Mouse (Mus musculus) layer of hippocampus, postnatal 10 days (tissue): ENCODE results near the gene Lrpprc. TPM values are rescaled to one million over a fixed set of nuclear protein-coding genes. Genes with fewer than 3 reads are reported as not detected.

Source experiments
- DNase-seq, 2 experiments: peaks; one replicate each; pipeline ENCODE4 v3.0.0; 2021; ENCODE audit warnings: low spot score in 2 of 2
- total RNA-seq, 2 experiments: library from RNA; stranded (reverse); gene quantifications; 2 replicates each; pipeline ENCODE4 v1.2.3; 2021

Lrpprc gene
- total RNA-seq, 2 experiments from 2014 or later = 67.2 to 75.3 TPM

DNA sequence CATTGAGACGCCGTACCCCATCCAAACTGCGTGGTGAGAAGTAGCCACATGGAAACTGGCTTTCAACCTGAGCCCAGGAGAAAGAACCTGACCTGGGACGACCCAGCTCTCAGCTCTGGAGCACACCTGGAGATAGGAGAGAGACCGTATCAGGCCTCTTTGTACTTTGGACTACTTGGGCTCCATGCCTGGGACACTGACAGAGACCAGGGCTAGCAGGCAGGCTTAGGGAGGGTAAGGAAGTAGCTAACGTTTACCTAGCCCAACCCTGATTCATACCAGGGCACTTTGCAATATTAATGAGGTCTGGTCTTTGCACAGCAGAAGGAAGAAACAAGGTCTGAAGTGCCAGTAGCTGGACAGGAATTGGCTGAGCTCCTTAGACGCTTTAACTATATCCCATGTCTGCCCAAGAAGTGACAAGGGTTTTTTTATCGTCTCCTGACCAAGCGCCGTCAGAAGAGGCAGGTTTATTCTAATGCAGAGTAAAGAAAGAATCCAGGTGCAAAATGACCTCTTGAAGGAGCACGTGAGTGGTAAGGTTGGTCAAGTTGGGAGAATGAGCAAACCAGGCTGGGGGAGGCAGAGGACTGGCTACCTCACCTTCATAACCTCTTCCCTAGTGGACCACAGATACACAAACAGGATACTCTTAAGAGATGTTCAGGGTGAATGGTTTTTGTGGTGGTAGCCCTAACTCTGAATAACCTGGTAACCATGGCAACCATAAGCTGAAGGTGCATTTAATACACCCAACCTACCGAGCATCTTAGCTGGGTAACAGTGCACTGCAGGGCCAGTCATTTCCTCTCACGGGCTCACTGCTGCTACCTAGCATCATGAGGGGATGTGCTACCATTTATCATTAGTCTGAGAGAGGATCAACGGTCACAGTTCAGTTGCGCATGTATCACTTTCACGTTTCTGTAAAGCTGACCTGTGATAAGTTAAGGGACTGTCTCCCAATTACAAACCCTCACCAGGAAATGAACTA is 117.9 kb downstream of the Lrpprc start:
- DNase-seq = no peak

- no peak for DNase-seq
These were observed 122.7 kb downstream of the Lrpprc start for GRCm38 (mm10) chr17:84667848-84668247.

DNA sequence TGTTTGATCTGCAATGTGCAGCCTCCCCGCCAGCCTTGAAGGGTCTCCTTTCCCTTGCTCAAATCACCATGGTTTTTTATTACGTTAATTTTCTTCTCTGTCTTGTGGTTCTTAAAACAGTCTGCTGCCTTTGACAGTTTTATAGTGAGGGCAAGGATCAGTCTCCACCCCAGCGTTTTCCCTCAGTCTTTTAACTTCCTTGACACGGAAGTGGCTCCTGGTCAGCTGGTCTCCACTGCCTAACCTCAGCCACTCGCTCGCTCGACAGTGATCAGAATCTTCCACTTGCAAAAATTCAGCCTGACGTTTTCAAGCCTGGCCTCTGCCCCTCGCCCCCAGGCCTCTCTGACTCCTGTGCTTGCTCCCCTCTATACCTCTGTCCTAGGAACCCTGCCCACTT is 124.9 kb downstream of the Lrpprc start:
- DNase-seq = no peak

GRCm38 (mm10) chr17:84665053-84665452 is 125.5 kb downstream of the Lrpprc start:
- DNase-seq = no peak

- DNase-seq = no peak
These were observed 131.6 kb downstream of the Lrpprc start for GRCm38 (mm10) chr17:84658951-84659350.

GRCm38 (mm10) chr17:84658195-84658594 is 132.4 kb downstream of the Lrpprc start:
- no peak for DNase-seq

GRCm38 (mm10) chr17:84657782-84658181 is 132.8 kb downstream of the Lrpprc start:
- no peak for DNase-seq

DNA sequence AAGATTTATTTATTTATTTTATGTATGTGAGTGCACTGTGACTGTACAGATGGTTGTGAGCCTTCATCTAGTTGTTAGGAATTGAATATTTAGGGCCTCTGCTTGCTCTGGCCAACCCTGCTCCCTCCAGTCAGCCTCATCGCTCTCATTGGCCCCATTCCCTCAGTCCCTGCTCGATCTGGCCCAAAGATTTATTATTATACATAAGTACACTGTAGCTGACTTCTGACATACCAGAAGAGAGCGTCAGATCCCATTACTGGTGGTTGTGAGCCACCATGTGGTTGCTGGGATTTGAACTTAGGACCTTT is 133.2 kb downstream of the Lrpprc start:
- no peak for DNase-seq

DNA sequence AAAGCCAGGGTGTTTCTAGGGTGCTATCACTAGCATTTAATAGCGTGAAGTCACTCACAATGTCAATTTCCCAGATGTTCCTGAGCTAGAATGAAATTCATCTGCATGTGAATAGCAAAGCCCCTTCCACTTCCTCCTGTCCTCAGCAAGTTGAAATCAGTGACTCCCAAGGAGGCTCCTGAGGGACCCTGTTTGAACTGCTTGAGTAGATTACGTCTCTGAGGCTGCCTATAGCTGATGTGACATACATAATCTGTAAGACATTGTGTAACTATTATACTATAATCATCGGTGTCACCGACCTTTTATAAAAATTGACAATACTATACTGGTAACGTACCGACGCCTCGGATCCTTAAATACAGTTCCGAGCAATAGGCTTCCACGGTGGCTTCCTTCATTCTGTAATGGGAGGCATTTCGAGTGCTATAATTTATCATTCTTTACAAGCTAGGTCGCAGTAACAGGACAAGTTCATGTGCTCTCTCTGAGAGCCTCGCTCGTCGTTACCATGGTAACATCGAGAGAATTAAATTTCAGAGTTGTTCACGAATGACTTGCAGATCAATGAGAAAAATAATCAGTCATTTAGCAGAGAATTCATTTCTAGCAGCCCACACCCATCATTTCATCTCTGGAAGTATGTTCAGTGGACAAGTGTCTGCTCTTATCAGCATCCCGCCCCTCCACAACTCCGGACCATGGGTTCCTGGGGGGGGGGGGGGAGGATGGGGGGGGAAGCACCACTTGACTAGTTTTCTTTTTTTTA is 133.8 kb downstream of the Lrpprc start:
- no peak for DNase-seq

DNA sequence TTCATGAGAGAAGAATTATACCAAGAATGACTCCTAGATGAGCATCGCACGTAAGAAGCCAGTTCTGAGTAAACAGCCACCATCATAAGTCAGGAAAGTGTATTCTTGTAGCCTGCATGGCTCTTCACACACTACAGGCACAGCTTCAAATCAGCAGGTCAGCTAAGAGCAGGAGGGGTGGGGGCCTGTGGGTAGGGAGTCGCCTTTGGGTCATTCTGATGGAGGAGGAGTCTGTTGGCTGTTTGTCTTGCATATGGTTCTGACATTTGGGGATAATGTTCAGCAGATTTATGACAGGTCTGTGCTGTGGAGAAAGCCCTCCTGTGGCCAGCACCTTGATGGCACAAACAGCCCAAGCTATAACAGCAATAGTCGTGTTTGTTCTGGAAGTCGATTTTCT is 134.4 kb downstream of the Lrpprc start:
- no peak for DNase-seq

Other genes starting within 250 kb of the Lrpprc start
- 10 to 100 TPM; 21.9 to 23.9 TPM for gene Dync2li1, start 164.3 kb downstream of the Lrpprc start, total RNA-seq
- not detected for gene Abcg8, start 114.5 kb downstream of the Lrpprc start, total RNA-seq
- not detected for gene Abcg5, start 107.8 kb downstream of the Lrpprc start, total RNA-seq
- 100 to 1,000 TPM; 106 to 116 TPM for gene Ppm1b, start 166.0 kb upstream of the Lrpprc start, total RNA-seq
- not detected for gene Slc3a1, start 237.6 kb upstream of the Lrpprc start, total RNA-seq